Mouse (Mus musculus) CH12.LX (cell line): ENCODE results near the gene Tgm2.

Experiments
- CHD2 ChIP-seq: IDR thresholded peaks from 2 replicates; pipeline ENCODE4 v1.6.1; 2011; ENCODE audit warnings: low read length, improper control_type of control experiment
- CTCF ChIP-seq, 2 experiments: IDR thresholded peaks in 1 of 2; conservative IDR thresholded peaks in 1 of 2; 2 replicates each; pipeline ENCODE4 v1.5.1; 2011 to 2012; ENCODE audit warnings: low read depth in 2 of 2, low read length in 2 of 2, improper control_type of control experiment in 1 of 2, inconsistent platforms in 1 of 2, mild to moderate bottlenecking in 1 of 2, moderate library complexity in 1 of 2
- EP300 ChIP-seq: IDR thresholded peaks from 2 replicates; pipeline ENCODE4 v1.6.1; 2011; ENCODE audit warnings: low read length, improper control_type of control experiment
- JUN ChIP-seq: IDR thresholded peaks from 2 replicates; pipeline ENCODE4 v1.6.1; 2011; ENCODE audit warnings: low read depth, mild to moderate bottlenecking, low read length, improper control_type of control experiment, moderate library complexity; ENCODE audit not compliant: insufficient read depth
- KAT2A ChIP-seq: IDR thresholded peaks from 2 replicates; pipeline ENCODE4 v1.6.1; 2012; ENCODE audit warnings: low read length, improper control_type of control experiment, inconsistent platforms; ENCODE audit not compliant: insufficient replicate concordance
- MAX ChIP-seq: IDR thresholded peaks from 2 replicates; pipeline ENCODE4 v1.6.1; 2011; ENCODE audit warnings: low read length, improper control_type of control experiment
- NELFE ChIP-seq: IDR thresholded peaks from 2 replicates; pipeline ENCODE4 v1.6.1; 2011; ENCODE audit warnings: low read depth, low read length, improper control_type of control experiment
- NRF1 ChIP-seq: IDR thresholded peaks from 2 replicates; pipeline ENCODE4 v1.6.1; 2014; ENCODE audit warnings: low read depth, mild to moderate bottlenecking, inconsistent platforms, low read length, improper control_type of control experiment, moderate library complexity
- POLR2A ChIP-seq: IDR thresholded peaks from 2 replicates; pipeline ENCODE4 v1.6.1; 2011; ENCODE audit warnings: low read depth, mild to moderate bottlenecking, improper control_type of control experiment, low read length
- TCF12 ChIP-seq: IDR thresholded peaks from 2 replicates; pipeline ENCODE4 v1.6.1; 2014; ENCODE audit warnings: low read depth, mild to moderate bottlenecking, inconsistent platforms, low read length, improper control_type of control experiment
- UBTF ChIP-seq: IDR thresholded peaks from 2 replicates; pipeline ENCODE4 v1.6.1; 2012; ENCODE audit warnings: low read depth, mild to moderate bottlenecking, inconsistent platforms, low read length, improper control_type of control experiment, moderate library complexity
- ZKSCAN1 ChIP-seq: IDR thresholded peaks from 2 replicates; pipeline ENCODE4 v1.6.1; 2012; ENCODE audit warnings: low read depth, inconsistent platforms, low read length, improper control_type of control experiment, borderline replicate concordance

DNA sequence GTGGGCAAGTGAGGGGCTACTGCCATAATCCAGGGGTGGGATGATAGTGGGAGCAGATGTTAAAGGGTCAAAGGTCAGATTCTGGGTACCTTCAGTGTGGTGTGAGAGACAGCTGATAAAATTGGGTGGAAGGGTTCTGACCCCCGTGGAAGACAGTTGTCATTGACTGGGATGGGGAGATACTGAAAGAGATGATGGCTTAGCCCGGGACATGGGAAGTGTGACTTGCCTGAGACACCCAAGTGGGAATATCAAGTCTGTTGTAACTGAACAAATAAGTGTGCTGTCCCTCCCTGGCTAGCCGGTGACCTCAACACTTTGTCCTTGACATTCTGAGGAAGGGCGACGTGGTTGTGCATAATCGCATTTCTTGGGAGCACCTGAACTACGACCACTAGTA is 23.5 kb upstream of the Tgm2 start:
- no peak for TF ChIP-seq CTCF (conservative IDR thresholded peaks at IDR 0.05 in 1 of 2, IDR thresholded peaks at IDR 0.05 in 1 of 2; ENCODE audit: low read depth in 2 of 2, low read length in 2 of 2)
- no peak for TF ChIP-seq KAT2A
- no peak for TF ChIP-seq CHD2
- TF ChIP-seq NRF1 = no peak
- TF ChIP-seq ZKSCAN1 = no peak
- no peak for TF ChIP-seq NELFE
- TF ChIP-seq POLR2A = no peak
- no peak for TF ChIP-seq JUN
- TF ChIP-seq UBTF = no peak
- no peak for TF ChIP-seq TCF12
- no peak for TF ChIP-seq MAX
- no peak for TF ChIP-seq EP300
